ENCODE assay signal across 33 mouse cellular contexts in genomic region chr8:110034331-110034730, GRCm38 (mm10). TPM values are rescaled to one million over a fixed set of nuclear protein-coding genes. Genes with fewer than 3 reads are reported as not detected.
A peak's percentile ranks its signal among the peaks of the same experiment; 100 is the strongest.
DNase-seq lines count a peak whose midpoint lies in the region; ATAC-seq and TF ChIP-seq lines count a peak whose summit lies in the region.
"Had no signal": no experiment of that assay in that cellular context is flagged by ENCODE, and none has a peak within 500 bp of the region (broad histone marks: within the 10 kb centered on the region; RNA-seq: fewer than 3 reads in every experiment).

No protein-coding gene starts in this region.

- intact Hi-C loops in heart, postnatal 14 days (cut with DNase I): no loop called here

- H3K9me3 ChIP-seq in heart, embryonic 13.5 days: no peaks in the 10 kb centered on the region
- H3K9me3 ChIP-seq: embryonic facial prominence, embryonic 15.5 days; limb, embryonic 12.5 days had no signal

- TF ChIP-seq CTCF in brain, embryonic 14.5 days (IDR thresholded peaks at IDR 0.05; ENCODE audit: borderline replicate concordance, extremely low read depth, insufficient read depth, insufficient read length): no peak

- H3K4me1 ChIP-seq in heart, embryonic 13.5 days: peaks cover 29% of the 10 kb centered on the region
- H3K4me1 ChIP-seq: embryonic facial prominence, embryonic 15.5 days; limb, embryonic 12.5 days had no signal

- no peak overlapping the region for H3K4me2 ChIP-seq in heart, embryonic 13.5 days
- H3K4me2 ChIP-seq: embryonic facial prominence, embryonic 15.5 days; limb, embryonic 12.5 days; liver, embryonic 11.5 days had no signal

- no peaks in the 10 kb centered on the region for H3K27me3 ChIP-seq in heart, embryonic 13.5 days (replicated peaks)
- H3K27me3 ChIP-seq: embryonic facial prominence, embryonic 15.5 days; limb, embryonic 12.5 days had no signal

- H3K36me3 ChIP-seq in heart, embryonic 13.5 days: no peaks in the 10 kb centered on the region
- H3K36me3 ChIP-seq: embryonic facial prominence, embryonic 15.5 days; limb, embryonic 12.5 days; midbrain, embryonic 10.5 days had no signal

- TF ChIP-seq POLR2A in brain, embryonic 14.5 days (IDR thresholded peaks at IDR 0.05; ENCODE audit: borderline replicate concordance, extremely low read depth, insufficient read depth, insufficient read length, poor library complexity, severe bottlenecking): no peak

- H3K4me3 ChIP-seq in heart, embryonic 13.5 days: no peak overlapping the region
- H3K4me3 ChIP-seq: embryonic facial prominence, embryonic 15.5 days; gastrocnemius, adult 2 months; limb, embryonic 12.5 days; midbrain, embryonic 10.5 days; myocyte had no signal

- WGBS in heart, embryonic 13.5 days: 28% methylated on average over 4 of the region's 4 CpGs

- DNase-seq in heart, postnatal 14 days: no peak
- DNase-seq in layer of hippocampus, adult 8-10 months (ENCODE audit: low spot score in 2 of 2): peak; percentile 5 to 6
- no peak for DNase-seq in layer of hippocampus, postnatal 14 days (ENCODE audit: low spot score in 2 of 2)
- DNase-seq in brain, embryonic 14.5 days (ENCODE audit: low read depth): peak; percentile 29
- DNase-seq in telencephalon, adult 2 months (ENCODE audit: low read depth, low spot score): peak; percentile 71
- no peak for DNase-seq in spleen, adult 18-20 months
- DNase-seq: adrenal gland, adult 2 months; cerebellum, adult 18-20 months; cerebellum, postnatal 25 days; gastrocnemius, adult 2 months; kidney, postnatal 25 days; liver, postnatal 0 days; lung, postnatal 10 days; thymus, postnatal 25 days had no signal

- no peak for ATAC-seq in heart, embryonic 13.5 days (ENCODE audit: extremely low read depth, insufficient number of reproducible peaks, low FRiP score, low TSS enrichment)
- ATAC-seq: forebrain, embryonic 14.5 days; intestine, postnatal 0 days; liver, postnatal 0 days; midbrain, embryonic 16.5 days had no signal

- peak overlapping the region; percentile 57 for H3K27ac ChIP-seq in heart, embryonic 13.5 days (replicated peaks)
- H3K27ac ChIP-seq: embryonic facial prominence, embryonic 15.5 days; gastrocnemius, adult 2 months; limb, embryonic 12.5 days; midbrain, embryonic 10.5 days; stomach, postnatal 0 days had no signal

- H3K9ac ChIP-seq in heart, embryonic 13.5 days: no peak overlapping the region
- H3K9ac ChIP-seq: embryonic facial prominence, embryonic 15.5 days; limb, embryonic 12.5 days; liver, postnatal 0 days had no signal

RNA-seq across cellular contexts. Expression of gene Chst4, which starts 5.2 kb away (rescaled TPM):
- 0.90 and 1.3 TPM in 2 replicates for polyA plus RNA-seq in heart, embryonic 13.5 days (2015; fragmentation: Nextera tagmentation; extraction: Ambion mirVana)
- total RNA-seq in heart, postnatal 14 days (2021): 1 to 10 TPM; 4.4 to 5.4 TPM
- under 1 TPM in 2 of 4 experiments, not detected in 2; 0.17 to 0.45 TPM for total RNA-seq in layer of hippocampus, adult 8-10 months (2022)
- total RNA-seq in layer of hippocampus, postnatal 14 days (2021): not detected
- polyA plus RNA-seq in brain, embryonic 14.5 days (2012; rRNA removed): not detected in 2 replicates
- total RNA-seq: gastrocnemius, adult 2 months; gastrocnemius, postnatal 4 days; layer of hippocampus, postnatal 10 days; left cerebral cortex, postnatal 14 days; MEL had no signal
- polyA plus RNA-seq: C2C12; embryonic facial prominence, embryonic 15.5 days; forebrain, embryonic 14.5 days; hindbrain, embryonic 11.5 days; kidney, embryonic 14.5 days; limb, embryonic 12.5 days; liver, embryonic 11.5 days; midbrain, embryonic 16.5 days; myocyte; neural tube, embryonic 14.5 days had no signal

RNA-seq across cellular contexts. Expression of gene Tat, which starts 44.1 kb away (rescaled TPM):
- 0.27 TPM in 1 of 2 replicates, not detected in the other for polyA plus RNA-seq in heart, embryonic 13.5 days (2015; fragmentation: Nextera tagmentation; extraction: Ambion mirVana)
- 1 to 10 TPM; 1.3 to 1.6 TPM for total RNA-seq in heart, postnatal 14 days (2021)
- not detected for total RNA-seq in layer of hippocampus, adult 8-10 months (2022)
- total RNA-seq in layer of hippocampus, postnatal 14 days (2021): not detected
- 0.05 and 0.08 TPM in 2 replicates for polyA plus RNA-seq in brain, embryonic 14.5 days (2012; rRNA removed)
- total RNA-seq: gastrocnemius, adult 2 months; layer of hippocampus, postnatal 10 days; left cerebral cortex, postnatal 14 days; MEL had no signal
- polyA plus RNA-seq: C2C12; forebrain, embryonic 14.5 days; hindbrain, embryonic 11.5 days; kidney, embryonic 14.5 days; limb, embryonic 12.5 days; midbrain, embryonic 10.5 days; midbrain, embryonic 16.5 days; myocyte; neural tube, embryonic 14.5 days; small intestine, adult 2 months had no signal

RNA-seq across cellular contexts. Expression of gene Zfp612, which starts 45.2 kb away (rescaled TPM):
- polyA plus RNA-seq in heart, embryonic 13.5 days (2015; fragmentation: Nextera tagmentation; extraction: Ambion mirVana): 6.0 and 6.4 TPM in 2 replicates
- total RNA-seq in heart, postnatal 14 days (2021): 1 to 10 TPM; 8.0 to 8.7 TPM
- total RNA-seq in layer of hippocampus, adult 8-10 months (2022): 10 to 100 TPM; 27.3 to 34.4 (median 29.6) TPM
- 10 to 100 TPM; 22.4 to 24.6 TPM for total RNA-seq in layer of hippocampus, postnatal 14 days (2021)
- 11.9 and 15.0 TPM in 2 replicates for polyA plus RNA-seq in brain, embryonic 14.5 days (2012; rRNA removed)
- total RNA-seq: MEL had no signal
- polyA plus RNA-seq: C2C12, myocyte had no signal

Comparison
In these comparisons a context has a peak if more than half of its experiments do, and no peak if none do; other contexts are left out.
1. DNase-seq: peak in layer of hippocampus, adult 8-10 months (2 of 2), brain, embryonic 14.5 days (single experiment) and telencephalon, adult 2 months (single experiment); none in heart, postnatal 14 days (0 of 2), layer of hippocampus, postnatal 14 days (0 of 2) and spleen, adult 18-20 months (0 of 2).